Mouse (Mus musculus): Measurements from ENCODE around the gene Plpp3.

GRCm38 (mm10) chr4:105131756-105132314, 25.3 kb upstream of the Plpp3 start:
- TF ChIP-seq CTCF (conservative IDR thresholded peaks at IDR 0.05; ENCODE audit: low read length) = no peak
- no peak for TF ChIP-seq POU5F1 (IDR thresholded peaks at IDR 0.05; ENCODE audit: borderline replicate concordance, low read length)
- no peak for TF ChIP-seq NANOG (IDR thresholded peaks at IDR 0.05; ENCODE audit: borderline replicate concordance, low read length)
